Mouse (Mus musculus) ES-E14 (cell line): ENCODE results near the gene B4galt1.

Experiments used
- CHD2 ChIP-seq: IDR thresholded peaks from 2 replicates; pipeline ENCODE4 v1.6.1; 2014; ENCODE audit warnings: mild to moderate bottlenecking, low read depth, low read length, inconsistent platforms
- HCFC1 ChIP-seq: IDR thresholded peaks from 2 replicates; pipeline ENCODE4 v1.6.1; 2012; ENCODE audit warnings: low read length, inconsistent platforms, borderline replicate concordance; ENCODE audit not compliant: insufficient read depth
- MAFK ChIP-seq: IDR thresholded peaks from 2 replicates; pipeline ENCODE4 v1.6.1; 2014; ENCODE audit warnings: mild to moderate bottlenecking, low read depth, low read length, inconsistent platforms; ENCODE audit not compliant: insufficient read depth
- ZNF384 ChIP-seq: IDR thresholded peaks from 2 replicates; pipeline ENCODE4 v1.6.1; 2012; ENCODE audit warnings: low read depth, low read length, inconsistent platforms

DNA sequence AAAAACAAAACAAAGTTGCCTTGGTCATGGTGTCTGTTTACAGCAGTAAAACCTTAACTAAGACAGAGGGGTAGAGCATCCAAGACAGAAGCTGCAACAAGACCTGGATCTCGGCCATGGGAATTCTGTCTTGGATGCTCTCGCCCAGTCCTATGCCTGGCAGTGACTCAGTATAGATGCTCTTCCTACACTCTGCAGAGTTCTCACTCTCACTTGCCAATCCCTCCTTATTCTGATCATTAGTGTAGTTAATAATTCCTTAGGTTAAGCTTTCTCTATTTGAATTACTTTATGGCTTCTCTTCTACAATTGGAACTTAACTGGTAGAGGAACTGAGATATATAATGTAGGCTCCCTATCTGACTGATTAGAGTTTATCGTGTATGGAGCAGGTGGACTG is 41.3 kb upstream of the B4galt1 start:
- TF ChIP-seq ZNF384 (no peak), HCFC1 (no peak), MAFK (no peak), CHD2 (no peak)
